18 mouse cellular contexts compared by ENCODE assay signal in genomic region chr14:87537127-87537819, GRCm38 (mm10).
A peak's percentile ranks its signal among the peaks of the same experiment; 100 is the strongest.
DNase-seq lines count a peak whose midpoint lies in the region; ATAC-seq and TF ChIP-seq lines count a peak whose summit lies in the region.
"Had no signal": no experiment of that assay in that cellular context is flagged by ENCODE, and none has a peak within 500 bp of the region (broad histone marks: within the 10 kb centered on the region; RNA-seq: fewer than 3 reads in every experiment).

No protein-coding gene starts in this region.

- TF ChIP-seq EP300 in MEL (IDR thresholded peaks at IDR 0.05; ENCODE audit: low read depth in 1 of 2, low read length in 2 of 2): no peak

- no peak for TF ChIP-seq RAD21 in MEL (IDR thresholded peaks at IDR 0.05; ENCODE audit: low read depth, low read length)

- no peak overlapping the region for H3K27ac ChIP-seq in left cerebral cortex, adult 2 months
- no peak overlapping the region for H3K27ac ChIP-seq in MEL (ENCODE audit: control insufficient read depth, low read depth, low read length)
- no peak overlapping the region for H3K27ac ChIP-seq in midbrain, embryonic 14.5 days (replicated peaks; ENCODE audit: low read depth, low read length)
- H3K27ac ChIP-seq: embryonic facial prominence, embryonic 12.5 days; forebrain, embryonic 12.5 days; limb, embryonic 15.5 days; lung, embryonic 15.5 days; neural tube, embryonic 15.5 days had no signal

- intact Hi-C loops in left cerebral cortex, adult 2 months (cut with DNase I): no loop called here
- intact Hi-C loops in left cerebral cortex, postnatal 14 days (cut with DNase I): no loop called here

- H3K9ac ChIP-seq in MEL (ENCODE audit: control insufficient read depth, low read depth, low read length, poor library complexity, severe bottlenecking): no peak overlapping the region
- H3K9ac ChIP-seq in midbrain, embryonic 14.5 days (replicated peaks; ENCODE audit: low read length): no peak overlapping the region
- H3K9ac ChIP-seq: embryonic facial prominence, embryonic 12.5 days; forebrain, embryonic 12.5 days; heart, embryonic 12.5 days; limb, embryonic 15.5 days; lung, embryonic 15.5 days; neural tube, embryonic 15.5 days had no signal

- 69% methylated on average over 4 of the region's 4 CpGs for WGBS in midbrain, embryonic 14.5 days

- H3K9me3 ChIP-seq in MEL (replicated peaks; ENCODE audit: insufficient read depth, low read length): no peaks in the 10 kb centered on the region
- H3K9me3 ChIP-seq in midbrain, embryonic 14.5 days (ENCODE audit: control insufficient read depth, low read length): no peaks in the 10 kb centered on the region
- H3K9me3 ChIP-seq: embryonic facial prominence, embryonic 12.5 days; forebrain, embryonic 12.5 days; heart, embryonic 12.5 days; limb, embryonic 15.5 days; lung, embryonic 15.5 days; neural tube, embryonic 15.5 days had no signal

- TF ChIP-seq POLR2A in MEL (IDR thresholded peaks at IDR 0.05; ENCODE audit: control insufficient read depth in 1 of 2, insufficient read depth in 1 of 2, low read depth in 1 of 2, low read length in 2 of 2, poor library complexity in 1 of 2): no peak

- TF ChIP-seq CTCF in left cerebral cortex, adult 2 months (IDR thresholded peaks at IDR 0.05): peak; percentile 23
- no peak for TF ChIP-seq CTCF in MEL (IDR thresholded peaks at IDR 0.05 in 2 of 3, conservative IDR thresholded peaks at IDR 0.05 in 1 of 3; ENCODE audit: control insufficient read depth in 1 of 3, insufficient read depth in 1 of 3, low read depth in 2 of 3, low read length in 3 of 3, poor library complexity in 1 of 3, severe bottlenecking in 1 of 3)

- no peaks in the 10 kb centered on the region for H3K79me2 ChIP-seq in MEL (ENCODE audit: control insufficient read depth, insufficient read depth, low read length, poor library complexity)

- no peaks in the 10 kb centered on the region for H3K4me1 ChIP-seq in MEL (ENCODE audit: control insufficient read depth in 1 of 2, insufficient read depth in 2 of 2, low read length in 2 of 2)
- no peaks in the 10 kb centered on the region for H3K4me1 ChIP-seq in midbrain, embryonic 14.5 days (ENCODE audit: control insufficient read depth, insufficient read depth, low read length)
- H3K4me1 ChIP-seq: embryonic facial prominence, embryonic 12.5 days; forebrain, embryonic 12.5 days; heart, embryonic 12.5 days; limb, embryonic 15.5 days; lung, embryonic 15.5 days; neural tube, embryonic 15.5 days had no signal

- no peak for DNase-seq in frontal cortex, adult 2 months (ENCODE audit: extremely low spot score in 1 of 2, low spot score in 1 of 2)
- DNase-seq in left cerebral cortex, adult 2 months (ENCODE audit: extremely low spot score in 1 of 2, low spot score in 2 of 2): no peak
- no peak for DNase-seq in left cerebral cortex, postnatal 14 days (ENCODE audit: low spot score in 2 of 2)
- DNase-seq in MEL (ENCODE audit: low read depth, low spot score): peak; percentile 11
- peak; percentile 5 for DNase-seq in midbrain, embryonic 14.5 days
- DNase-seq in urinary bladder, adult 2 months (ENCODE audit: low spot score): no peak
- no peak for DNase-seq in embryo, embryonic 10.5 days (ENCODE audit: low spot score)
- DNase-seq: cerebellum, postnatal 14 days; heart, postnatal 4 days; kidney, adult 8-10 months; right cerebral cortex, postnatal 14 days had no signal

- H3K4me3 ChIP-seq in left cerebral cortex, adult 2 months: no peak overlapping the region
- H3K4me3 ChIP-seq in MEL (ENCODE audit: control insufficient read depth in 1 of 2, insufficient read depth in 1 of 2, low read depth in 2 of 2, low read length in 2 of 2): no peak overlapping the region
- no peak overlapping the region for H3K4me3 ChIP-seq in midbrain, embryonic 14.5 days (replicated peaks; ENCODE audit: low read depth, low read length)
- H3K4me3 ChIP-seq: embryonic facial prominence, embryonic 12.5 days; forebrain, embryonic 12.5 days; heart, embryonic 12.5 days; limb, embryonic 15.5 days; lung, embryonic 15.5 days; neural tube, embryonic 15.5 days had no signal

- H3K27me3 ChIP-seq in MEL (ENCODE audit: control insufficient read depth in 1 of 2, insufficient read depth in 2 of 2, low read length in 2 of 2): no peaks in the 10 kb centered on the region
- no peaks in the 10 kb centered on the region for H3K27me3 ChIP-seq in midbrain, embryonic 14.5 days (ENCODE audit: control insufficient read depth, insufficient read depth, low read length)
- H3K27me3 ChIP-seq: embryonic facial prominence, embryonic 12.5 days; forebrain, embryonic 12.5 days; heart, embryonic 12.5 days; limb, embryonic 15.5 days; lung, embryonic 15.5 days; neural tube, embryonic 15.5 days had no signal

- no peaks in the 10 kb centered on the region; a peak in 1 of 4 replicates for H3K36me3 ChIP-seq in MEL (ENCODE audit: control insufficient read depth in 1 of 2, insufficient read depth in 2 of 2, low read length in 2 of 2)
- 0 out of 2 replicates have a peak, but pooled peaks cover 6% of the 10 kb centered on the region for H3K36me3 ChIP-seq in midbrain, embryonic 14.5 days (ENCODE audit: control insufficient read depth, insufficient read depth, low read length)

- ATAC-seq in frontal cortex, adult (ENCODE audit: low TSS enrichment): 0 out of 2 replicates have a peak, but pooled peaks have one; percentile 24
- ATAC-seq in midbrain, embryonic 14.5 days (ENCODE audit: low FRiP score, low TSS enrichment): peak; percentile 53; the same call in 1 of the 2 replicates

- H3K4me2 ChIP-seq in midbrain, embryonic 14.5 days (ENCODE audit: low read length): no peak overlapping the region
- H3K4me2 ChIP-seq: embryonic facial prominence, embryonic 12.5 days; forebrain, embryonic 12.5 days; heart, embryonic 12.5 days; limb, embryonic 15.5 days; lung, embryonic 15.5 days; neural tube, embryonic 15.5 days had no signal

TF ChIP-seq in MEL, 35 proteins besides CTCF, POLR2A, EP300 and RAD21:
- TF ChIP-seq USF1 (IDR thresholded peaks at IDR 0.05; ENCODE audit: low read depth, low read length): no peak
- no peak for TF ChIP-seq E2F4 (IDR thresholded peaks at IDR 0.05; ENCODE audit: borderline replicate concordance, low read depth, low read length)
- no peak for TF ChIP-seq MXI1 (IDR thresholded peaks at IDR 0.05; ENCODE audit: low read depth, low read length)
- no peak for TF ChIP-seq BHLHE40 (IDR thresholded peaks at IDR 0.05; ENCODE audit: borderline replicate concordance, low read depth, low read length)
- no peak for TF ChIP-seq GABPA (IDR thresholded peaks at IDR 0.05; ENCODE audit: low read depth, low read length)
- TF ChIP-seq RCOR1 (IDR thresholded peaks at IDR 0.05; ENCODE audit: low read depth, low read length): no peak

Comparison
In these comparisons a context has a peak if more than half of its experiments do, and no peak if none do; other contexts are left out.
1. DNase-seq: peak in MEL (single experiment) and midbrain, embryonic 14.5 days (single experiment); none in frontal cortex, adult 2 months (0 of 2), left cerebral cortex, adult 2 months (0 of 2), left cerebral cortex, postnatal 14 days (0 of 2), urinary bladder, adult 2 months (single experiment) and embryo, embryonic 10.5 days (single experiment).